Mouse (Mus musculus): ENCODE results near the gene Adora2b. TPM values are rescaled to one million over a fixed set of nuclear protein-coding genes. Genes with fewer than 3 reads are reported as not detected.
"Not testable (repeated sequence)": the region's sequence is repeated elsewhere in the genome, so short reads cannot be mapped to it uniquely, and the experiment has no call there.

Gene Adora2b
- total RNA-seq, 2 experiments from 2014 or later: 0.87 to 1.1 TPM

DNA sequence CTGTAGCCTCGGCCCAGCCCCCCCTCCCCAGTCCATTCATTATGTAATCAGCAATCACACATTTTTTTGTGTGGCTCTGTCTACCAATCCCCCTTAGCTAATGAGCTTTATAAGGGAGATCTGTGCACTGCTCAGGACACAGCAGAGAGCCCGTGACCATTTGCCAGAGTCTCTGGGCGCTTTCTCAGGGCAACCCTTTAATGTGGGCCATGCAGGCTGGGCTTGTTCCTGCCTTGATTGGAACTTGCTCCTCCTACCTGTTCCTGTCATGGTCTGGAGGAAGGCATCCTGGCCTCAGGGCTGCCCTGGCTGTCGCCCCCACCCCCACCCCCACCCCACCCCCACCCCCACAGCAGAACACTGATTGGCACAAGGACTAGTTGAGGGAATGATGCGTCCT is 10.4 kb downstream of the Adora2b start:
- no peak for DNase-seq (ENCODE audit: low spot score)
- intact Hi-C loops (cut with DNase I): no loop called here

DNA sequence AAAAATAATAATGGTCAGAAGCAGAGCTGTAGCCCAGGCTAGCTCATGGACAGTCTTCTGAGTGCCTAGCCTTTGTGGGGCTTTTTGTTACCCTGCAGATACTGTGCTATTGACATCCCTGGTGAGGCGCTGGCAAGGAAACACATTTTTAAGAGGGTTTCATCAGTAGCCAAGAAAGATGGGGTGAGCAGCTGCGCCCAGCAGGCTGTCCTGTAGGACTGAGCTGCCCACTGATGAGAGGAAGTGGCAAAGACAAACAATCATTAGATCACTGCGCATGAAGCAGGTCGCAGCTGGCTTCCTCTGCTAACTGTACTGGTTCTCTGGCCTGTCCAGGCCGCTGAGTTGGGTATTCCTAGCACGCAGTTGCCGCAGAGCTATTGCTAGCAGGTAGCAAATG is 14.8 kb downstream of the Adora2b start:
- no peak for DNase-seq (ENCODE audit: low spot score)
- intact Hi-C loops (cut with DNase I): no loop called here

DNA sequence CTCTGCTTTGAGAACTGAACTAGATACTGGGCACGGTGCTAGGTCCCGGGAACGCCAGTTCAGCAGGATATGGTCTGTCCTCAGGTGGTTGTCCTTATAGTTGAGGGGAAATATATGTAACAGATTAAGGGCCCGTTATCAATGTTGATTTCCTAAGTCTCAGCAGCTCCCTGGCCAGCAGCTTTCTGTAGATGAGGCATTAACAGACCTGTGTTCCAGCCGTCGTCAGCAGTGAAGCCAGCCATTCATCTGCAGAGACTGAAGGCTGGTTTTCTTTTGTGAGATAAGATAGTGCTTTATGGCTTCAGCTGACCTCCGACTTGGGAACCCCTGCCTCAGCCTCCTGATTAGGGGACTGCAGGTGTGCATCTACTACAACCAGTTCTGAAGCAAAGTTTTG is 15.2 kb downstream of the Adora2b start:
- DNase-seq (ENCODE audit: low spot score): no peak
- intact Hi-C loops (cut with DNase I): no loop called here

DNA sequence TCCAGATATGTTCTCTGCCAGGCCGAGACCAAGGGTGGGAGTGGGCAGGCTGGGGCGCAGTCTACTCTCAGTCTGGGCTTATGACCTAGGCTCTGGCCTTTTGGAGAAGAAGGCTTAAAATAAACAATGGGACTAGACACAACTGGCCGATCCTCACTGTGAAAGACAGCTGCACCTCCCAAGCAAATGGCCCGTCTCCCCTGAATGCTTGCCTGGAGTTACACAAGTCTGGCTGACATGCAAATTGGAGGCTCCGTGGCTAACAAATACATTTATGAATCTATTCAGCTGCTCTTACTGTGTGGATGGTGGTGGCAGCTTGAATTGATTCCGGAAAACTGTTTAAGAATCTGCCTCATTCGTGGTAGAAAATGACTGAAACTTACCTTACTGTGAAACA is 16.9 kb downstream of the Adora2b start:
- DNase-seq (ENCODE audit: low spot score): no peak
- intact Hi-C loops (cut with DNase I): no loop called here

DNA sequence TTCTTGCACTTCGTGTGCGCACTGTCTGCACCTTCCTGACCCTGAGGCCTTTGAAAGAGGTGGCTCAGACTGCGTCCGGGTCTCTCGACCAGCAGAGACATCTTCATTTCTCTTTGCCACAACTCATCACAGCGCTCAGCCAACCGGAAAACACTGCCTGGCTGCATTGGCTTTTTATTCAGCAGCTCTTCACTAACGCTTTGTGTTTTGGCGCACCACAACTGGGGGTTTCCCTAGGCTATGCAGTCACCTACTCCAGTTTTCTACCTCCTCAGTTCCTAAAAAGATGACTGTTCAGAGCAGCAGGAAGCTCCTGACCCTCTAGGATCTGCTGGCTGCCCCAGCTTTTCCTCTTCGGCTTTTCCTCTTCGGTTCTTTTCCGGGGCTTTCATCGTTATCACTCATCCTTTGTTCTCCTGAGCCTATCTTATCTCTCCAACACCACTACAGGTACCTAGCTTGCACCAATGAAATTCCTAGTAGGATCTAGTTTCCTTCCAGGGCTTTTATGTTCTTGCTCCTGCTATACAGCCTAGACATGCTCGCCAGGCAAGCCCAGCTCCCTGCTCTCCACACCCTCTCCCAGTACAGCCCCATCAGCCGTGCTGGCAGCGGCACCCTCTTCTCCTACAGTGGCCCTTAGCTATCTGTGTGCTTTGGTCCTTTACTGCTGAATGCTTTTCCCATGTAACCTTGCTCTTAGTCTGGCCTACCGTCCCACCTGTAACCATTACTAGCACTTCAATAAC is 17.9 kb downstream of the Adora2b start:
- intact Hi-C loops (cut with DNase I): no loop called here
- no peak for DNase-seq (ENCODE audit: low spot score)

DNA sequence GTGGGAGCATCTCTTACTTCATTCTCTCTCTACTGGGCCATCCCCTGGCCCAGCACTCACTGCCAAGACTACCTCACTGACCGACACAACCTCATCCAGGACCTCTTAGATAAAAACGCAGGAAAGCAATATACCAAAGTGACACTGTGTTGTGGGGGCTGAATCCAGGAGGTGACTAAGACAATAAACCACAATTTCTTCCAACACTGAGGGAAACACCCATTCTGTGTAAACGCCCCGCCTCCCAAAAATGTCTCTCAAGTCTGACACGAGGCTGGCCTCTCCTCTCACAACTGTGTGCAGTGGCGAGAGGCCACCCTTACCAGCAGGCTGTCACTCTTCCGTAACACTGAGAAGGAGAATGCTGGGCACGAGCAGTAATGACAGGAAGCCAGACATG is 19.6 kb downstream of the Adora2b start:
- no peak for DNase-seq (ENCODE audit: low spot score)
- intact Hi-C loops (cut with DNase I): no loop called here

DNA sequence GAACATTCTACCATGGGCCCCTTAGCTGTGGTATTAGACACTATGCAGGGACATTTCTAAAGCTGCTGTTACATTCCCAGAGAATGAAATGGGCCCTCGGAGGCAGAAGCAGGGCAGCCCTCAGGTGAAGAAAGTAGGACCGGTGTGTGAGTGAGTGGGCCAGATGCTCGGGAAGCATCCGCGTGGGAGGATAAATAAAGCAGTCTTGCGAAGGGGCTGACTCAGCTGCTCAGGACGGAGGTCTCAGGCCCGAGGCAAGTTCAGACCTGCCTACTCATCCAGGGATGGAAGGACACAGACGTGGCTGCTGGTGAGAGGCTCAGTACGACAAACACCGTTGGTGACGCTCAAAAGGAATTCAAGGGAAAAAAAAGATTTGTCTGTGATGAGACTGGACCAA is 20.3 kb downstream of the Adora2b start:
- intact Hi-C loops (cut with DNase I): no loop called here
- DNase-seq (ENCODE audit: low spot score): no peak

DNA sequence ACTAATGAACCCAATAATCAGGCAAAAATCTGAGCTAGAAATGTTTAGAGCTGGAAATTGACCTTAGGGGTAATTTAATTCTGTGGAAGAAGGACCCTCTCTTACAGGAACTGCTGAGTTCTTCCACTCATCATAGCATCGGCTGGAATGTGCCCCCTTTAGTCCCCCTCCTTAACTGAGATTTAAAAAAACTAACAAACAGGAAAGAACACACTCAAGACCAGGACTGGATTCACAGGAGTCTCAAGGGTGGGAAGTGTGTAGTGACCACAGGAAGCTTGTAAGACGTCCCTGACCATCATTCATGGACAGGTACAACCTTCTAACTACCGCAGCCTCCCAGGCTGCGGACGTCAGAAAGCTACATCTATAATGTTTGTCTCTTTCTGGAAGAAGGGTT is 22.1 kb downstream of the Adora2b start:
- DNase-seq (ENCODE audit: low spot score): no peak
- intact Hi-C loops (cut with DNase I): no loop called here

DNA sequence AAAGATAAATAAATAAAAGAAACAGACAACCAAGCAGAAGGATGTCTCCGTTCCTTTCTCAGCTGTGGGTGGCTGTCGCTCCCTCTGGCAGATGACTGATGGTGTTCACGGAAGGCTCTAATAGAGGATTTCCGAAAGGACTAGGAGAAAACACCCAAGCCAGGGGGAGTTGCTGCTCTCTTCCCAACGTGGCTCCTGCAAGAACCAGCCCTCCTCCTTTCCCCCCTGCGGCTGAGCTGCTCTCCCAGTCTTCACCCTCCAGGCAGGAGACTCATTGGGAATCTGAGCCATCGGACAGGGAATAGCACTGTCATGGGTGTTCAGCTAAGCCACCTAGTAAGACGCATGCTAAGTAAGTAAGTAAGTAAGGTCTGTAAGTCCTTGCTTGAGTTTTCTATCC is 28.3 kb downstream of the Adora2b start:
- intact Hi-C loops (cut with DNase I): no loop called here

DNA sequence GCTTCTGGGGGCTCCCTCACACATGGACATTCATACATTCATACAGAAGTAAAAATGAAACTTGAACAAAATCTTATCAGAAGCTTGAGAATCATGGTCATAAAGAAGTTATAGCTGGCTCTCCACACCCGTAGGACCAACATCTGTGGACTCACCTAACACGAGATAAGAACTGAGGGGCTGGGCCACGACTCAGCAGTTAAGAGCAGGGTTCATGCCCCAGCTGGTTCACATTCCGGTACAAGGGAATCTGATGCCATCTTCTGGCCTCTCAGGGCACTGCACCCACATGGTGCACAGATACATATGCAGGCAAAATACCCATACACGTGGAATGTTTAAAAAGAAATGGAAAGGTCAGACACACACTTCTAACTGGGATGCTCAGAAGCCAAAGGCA is 29.2 kb downstream of the Adora2b start:
- intact Hi-C loops (cut with DNase I): no loop called here
- DNase-seq (ENCODE audit: low spot score): no peak

More for the DNA sequence above, 28.3 kb downstream of the Adora2b start:
- DNase-seq (ENCODE audit: low spot score): no peak

DNA sequence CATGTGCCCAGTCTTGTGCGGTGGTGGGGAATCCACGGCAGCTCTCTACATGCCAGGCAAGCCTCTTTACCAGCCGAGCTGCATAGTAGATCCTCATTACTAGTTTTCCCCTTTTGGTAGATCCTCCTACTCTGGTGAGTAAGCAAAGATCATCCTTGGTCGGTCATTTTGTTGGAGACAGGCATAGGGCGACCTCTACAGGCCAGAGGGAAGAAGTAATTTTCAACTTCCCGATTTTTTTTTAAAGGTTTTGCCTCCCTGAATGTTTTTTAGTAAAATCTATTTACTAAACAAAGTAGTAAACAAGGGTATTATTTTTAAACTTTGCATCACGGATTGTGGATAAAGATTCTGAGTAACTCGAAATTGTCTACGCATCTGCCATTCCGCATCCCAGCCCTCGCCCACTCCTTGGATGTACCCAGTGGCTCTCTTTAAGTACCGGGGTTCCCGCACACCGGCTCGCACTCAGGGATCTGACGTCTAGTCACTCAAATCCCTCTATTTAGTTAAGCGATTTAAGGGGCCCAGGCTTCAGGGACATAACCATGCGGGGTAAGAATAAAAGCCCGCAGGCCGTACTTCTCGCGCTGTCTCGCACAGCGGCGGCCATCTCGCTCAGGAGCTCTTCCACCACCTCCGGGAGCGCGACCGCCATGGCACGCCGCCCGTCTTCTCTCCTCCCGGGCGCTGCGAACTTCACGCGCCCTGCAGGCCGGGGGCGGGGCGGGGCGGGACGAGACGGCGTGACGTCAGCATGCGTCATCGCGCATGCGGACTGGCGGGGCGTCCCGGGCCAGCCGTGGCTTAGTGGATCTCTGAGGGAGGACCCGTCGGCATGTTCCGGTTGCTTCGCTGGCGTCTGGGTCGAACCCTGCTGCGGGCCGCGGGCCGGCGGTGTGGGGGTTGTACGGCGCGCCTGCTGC is 32.2 kb downstream of the Adora2b start, which contains the start of the genes Zswim7 and Ttc19:
Gene Zswim7, minus strand, starts transcription at position 701 of the 926 bp plus-strand sequence.
Gene Ttc19, plus strand, starts transcription at position 799 of the 926 bp plus-strand sequence.
- intact Hi-C loops (cut with DNase I): loop anchor here (1.0 to 2.0 kb wide), 3 partner anchors 154 to 330 kb away; no protein-coding TSS in a partner anchor
- DNase-seq (ENCODE audit: low spot score): peak; percentile 85

DNA sequence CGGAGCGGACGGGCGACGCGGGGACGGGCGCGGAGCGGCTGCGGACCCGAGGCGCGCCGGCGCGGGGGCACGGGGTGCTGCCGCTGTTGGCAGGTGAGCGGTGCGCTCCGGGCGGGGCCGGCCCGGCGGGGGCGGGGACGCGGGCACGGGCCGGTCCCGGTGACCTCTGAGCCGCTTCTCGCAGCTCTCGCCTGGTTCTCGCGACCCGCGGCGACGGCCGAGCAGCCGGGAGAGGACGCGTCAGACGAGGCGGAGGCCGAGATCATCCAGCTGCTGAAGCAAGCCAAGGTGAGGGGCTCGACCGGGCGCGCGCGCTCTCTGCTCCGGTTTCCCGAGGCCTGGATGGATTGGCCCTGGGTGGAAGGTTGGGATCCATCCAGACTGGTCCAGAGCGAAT is 32.8 kb downstream of the Adora2b start:
- DNase-seq (ENCODE audit: low spot score): no peak
- intact Hi-C loops (cut with DNase I): loop anchor here (1.0 to 2.0 kb wide), 2 partner anchors 234 to 331 kb away; no protein-coding TSS in a partner anchor

DNA sequence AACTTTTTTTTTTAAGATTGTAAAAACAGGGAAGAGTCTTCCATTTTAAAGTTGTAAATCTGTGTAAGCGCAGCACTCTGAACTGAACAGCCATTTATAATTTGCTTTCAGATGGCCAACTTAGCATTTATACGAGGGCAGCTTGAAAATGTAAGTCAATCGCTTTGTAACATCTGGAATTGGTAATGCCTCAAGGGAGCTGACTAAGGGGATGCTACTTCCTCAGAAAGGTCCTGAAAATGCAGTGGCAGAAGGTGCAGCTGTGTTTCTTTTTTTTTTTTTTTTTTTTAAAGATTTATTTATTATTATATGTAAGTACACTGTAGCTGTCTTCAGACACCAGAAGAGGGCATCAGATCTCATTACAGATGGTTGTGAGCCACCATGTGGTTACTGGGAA is 35.2 kb downstream of the Adora2b start:
- intact Hi-C loops (cut with DNase I); DNase-seq (ENCODE audit: low spot score): not testable (repeated sequence)

DNA sequence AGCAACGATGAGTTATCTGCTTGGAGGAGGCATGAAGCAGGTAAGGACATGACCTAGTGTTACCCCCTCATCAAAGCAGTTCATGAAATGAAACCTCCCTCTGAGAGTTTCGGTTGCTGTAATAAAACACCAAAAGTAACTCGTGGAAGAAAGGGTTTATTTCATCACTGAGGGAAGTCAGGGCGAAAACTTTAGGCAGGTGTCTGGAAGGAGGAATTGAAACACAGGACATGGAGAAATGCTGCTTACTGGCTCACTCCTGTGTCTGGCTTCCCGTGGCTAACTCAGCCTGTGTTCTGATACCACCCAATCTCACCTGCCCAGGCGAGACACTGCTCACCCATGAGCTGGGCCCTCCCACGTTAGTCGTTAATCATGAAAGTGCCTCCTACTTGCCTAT is 36.2 kb downstream of the Adora2b start:
- DNase-seq (ENCODE audit: low spot score): no peak
- intact Hi-C loops (cut with DNase I): no loop called here

DNA sequence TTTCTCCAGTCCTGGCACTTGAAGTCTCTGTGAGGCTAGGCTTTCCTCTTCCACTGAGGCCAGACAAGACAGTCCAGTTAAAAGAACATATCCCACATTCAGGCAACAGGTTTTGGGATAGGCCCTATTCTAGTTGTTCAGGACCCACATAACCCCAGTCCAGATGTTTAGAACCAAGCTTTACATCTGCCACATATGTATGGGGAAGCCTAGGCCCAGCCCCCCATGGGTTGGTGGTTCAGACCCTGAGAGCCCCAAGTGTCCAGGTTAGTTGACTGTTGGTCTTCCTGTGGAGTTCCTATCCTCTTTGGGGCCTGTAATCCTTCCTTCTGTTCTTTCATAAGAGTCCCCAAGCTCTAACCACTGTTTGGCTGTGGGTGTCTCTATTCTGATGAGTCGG is 38.9 kb downstream of the Adora2b start:
- DNase-seq (ENCODE audit: low spot score): no peak
- intact Hi-C loops (cut with DNase I): no loop called here

DNA sequence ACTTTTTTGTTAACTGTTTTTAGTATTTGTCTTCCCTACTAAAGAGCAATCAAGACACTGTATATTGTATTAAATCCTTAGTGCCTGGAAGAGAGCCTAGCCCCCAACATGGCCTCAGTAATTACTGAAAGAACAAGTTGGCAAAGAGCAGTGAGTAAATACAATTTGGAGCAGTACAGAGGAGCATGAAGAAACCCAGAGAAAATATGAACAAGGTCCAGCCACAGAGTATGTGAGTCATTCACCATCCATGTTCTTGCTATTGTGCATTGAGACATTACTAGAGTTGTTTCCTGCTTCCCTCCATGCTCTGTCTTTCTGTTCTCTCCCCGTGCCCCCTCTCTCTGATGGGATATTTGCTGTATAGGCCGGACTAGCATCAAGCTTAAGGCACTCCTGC is 45.3 kb downstream of the Adora2b start:
- intact Hi-C loops (cut with DNase I): no loop called here
- DNase-seq (ENCODE audit: low spot score): no peak

DNA sequence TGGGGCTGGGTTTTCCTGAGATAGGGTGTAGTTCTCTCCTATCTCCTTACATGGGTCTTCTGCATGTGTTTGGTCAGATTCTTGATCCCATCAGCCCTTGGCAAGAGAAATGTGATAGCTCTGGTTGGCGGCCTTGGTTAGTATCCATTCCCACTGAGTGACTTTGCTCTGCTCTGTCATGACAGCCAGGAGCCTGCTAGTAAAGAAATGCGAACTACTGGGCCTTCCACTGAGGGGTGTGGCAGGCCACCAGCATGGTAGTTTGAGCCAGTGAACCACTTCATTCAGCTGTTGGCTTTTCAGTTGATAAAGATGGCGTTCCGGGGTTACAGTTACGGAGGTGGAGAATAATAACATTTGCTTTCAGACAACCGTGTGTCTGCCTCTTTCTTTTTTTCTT is 50.1 kb downstream of the Adora2b start:
- no peak for DNase-seq (ENCODE audit: low spot score)
- intact Hi-C loops (cut with DNase I): no loop called here

DNA sequence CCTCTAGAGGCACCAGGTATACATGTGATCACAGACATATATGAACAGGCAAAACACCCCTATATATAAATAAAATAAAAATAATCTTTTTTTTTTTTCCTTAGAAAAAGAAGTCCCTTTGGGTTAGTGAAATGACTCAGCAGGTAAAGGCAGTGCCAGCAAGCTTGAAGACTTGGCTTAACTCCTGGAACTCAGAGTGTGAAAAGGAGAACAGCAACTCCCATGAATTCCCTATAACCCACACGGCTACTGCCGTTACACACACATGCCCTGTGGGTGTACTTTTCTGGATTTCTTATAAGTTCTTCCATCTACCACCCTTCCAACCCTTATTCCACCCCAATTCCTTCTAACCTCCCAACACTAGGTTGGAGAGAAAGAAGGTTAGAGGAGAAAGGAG is 57.1 kb downstream of the Adora2b start:
- intact Hi-C loops (cut with DNase I): no loop called here
- no peak for DNase-seq (ENCODE audit: low spot score)

DNA sequence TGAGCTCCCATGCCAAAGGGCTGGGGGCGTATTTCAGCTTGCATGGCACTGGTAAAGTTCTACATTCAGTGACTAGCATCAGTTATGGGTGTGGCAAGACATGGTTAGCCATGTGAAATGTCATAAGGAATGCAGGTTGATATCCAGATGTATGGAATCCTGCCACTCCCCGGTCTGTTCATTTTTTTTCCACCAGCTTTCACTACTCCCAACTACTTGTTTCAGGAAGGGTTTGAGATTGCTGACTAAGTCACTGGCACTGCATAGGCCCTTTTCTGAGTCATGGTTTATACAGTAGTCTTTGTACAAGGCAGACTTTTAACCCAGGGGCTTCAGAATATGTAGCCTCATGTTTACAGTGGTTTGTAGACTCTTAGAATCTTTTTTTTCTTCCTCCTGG is 60.5 kb downstream of the Adora2b start:
- intact Hi-C loops (cut with DNase I): no loop called here
- DNase-seq (ENCODE audit: low spot score): no peak

DNA sequence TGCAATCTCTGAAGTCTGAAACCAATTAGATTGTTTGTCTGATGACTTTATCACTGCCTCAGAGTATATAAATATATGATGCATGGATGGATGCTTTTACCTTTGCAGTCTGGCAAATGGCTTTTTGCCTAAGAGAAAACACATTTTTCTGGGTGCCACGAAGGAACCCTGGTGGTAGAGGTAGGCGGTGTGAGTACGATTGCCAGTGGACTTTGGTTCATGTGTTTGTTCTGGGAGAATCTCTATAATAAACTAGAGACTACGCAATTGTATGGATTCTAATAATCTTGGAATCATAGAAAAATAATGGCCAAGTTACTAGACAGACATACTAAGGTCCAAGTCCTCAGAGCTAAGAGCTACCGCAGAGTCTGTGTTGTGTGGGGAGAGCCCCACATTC is 66.2 kb downstream of the Adora2b start:
- intact Hi-C loops (cut with DNase I): no loop called here
- no peak for DNase-seq (ENCODE audit: low spot score)

All from heart, postnatal 25 days (tissue).